Mouse (Mus musculus) testis, adult 2 months (tissue): ENCODE data around the gene Upp2.

ENCODE experiments used
- CTCF ChIP-seq: fragments of 200-500 bp; IDR thresholded peaks from 2 replicates; pipeline ENCODE4 v1.5.1; 2012; ENCODE audit warnings: low read depth, mild to moderate bottlenecking, inconsistent platforms, low read length, moderate library complexity; ENCODE audit not compliant: control insufficient read depth, insufficient read depth, insufficient replicate concordance
- POLR2A ChIP-seq: fragments of 200-500 bp; IDR thresholded peaks from 2 replicates; pipeline ENCODE4 v1.6.1; 2012; ENCODE audit warnings: low read depth, mild to moderate bottlenecking, inconsistent platforms, low read length, moderate library complexity; ENCODE audit not compliant: control insufficient read depth

- TF ChIP-seq POLR2A (no peak), CTCF (peak; percentile 78; the same call in 1 of the 2 replicates)
Measured at GRCm38 (mm10) chr2:58665081-58665814, 98.2 kb downstream of the Upp2 start.
